In the genomic region with DNA sequence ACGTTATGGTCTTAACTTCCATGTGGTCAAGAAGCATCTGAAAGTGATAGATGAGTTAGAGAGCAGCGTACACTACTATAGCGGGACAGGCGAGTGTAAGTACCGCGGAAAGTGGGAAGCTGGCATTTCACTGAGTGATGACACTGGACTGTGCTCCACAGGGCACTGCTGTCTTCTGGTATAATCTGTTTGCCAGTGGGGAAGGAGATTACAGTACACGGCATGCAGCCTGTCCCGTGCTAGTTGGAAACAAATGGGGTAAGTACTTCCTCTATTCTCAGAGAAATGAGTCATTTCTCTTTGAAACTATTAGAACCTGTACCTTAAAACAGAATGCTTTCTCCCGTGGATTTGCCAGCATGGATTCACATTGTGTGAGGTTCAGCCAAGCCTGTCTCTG, we compare ENCODE assay signal across 26 mouse cellular contexts. TPM values are rescaled to one million over a fixed set of nuclear protein-coding genes. Genes with fewer than 3 reads are reported as not detected.
"Had no signal": no experiment of that assay in that cellular context is flagged by ENCODE, and none has a peak within 500 bp of the region (broad histone marks: within the 10 kb centered on the region; RNA-seq: fewer than 3 reads in every experiment).

No protein-coding gene starts in this region.

- H3K27me3 ChIP-seq: kidney, embryonic 15.5 days; limb, embryonic 13.5 days; liver, embryonic 12.5 days; liver, embryonic 15.5 days; lung, embryonic 15.5 days; midbrain, embryonic 12.5 days; midbrain, embryonic 15.5 days; neural tube, embryonic 12.5 days; neural tube, embryonic 15.5 days; stomach, embryonic 15.5 days had no signal

- H3K4me3 ChIP-seq: kidney, embryonic 15.5 days; limb, embryonic 10.5 days; limb, embryonic 13.5 days; liver, embryonic 12.5 days; liver, embryonic 15.5 days; lung, embryonic 15.5 days; midbrain, embryonic 12.5 days; midbrain, embryonic 15.5 days; neural tube, embryonic 12.5 days; neural tube, embryonic 15.5 days; stomach, embryonic 15.5 days had no signal

- DNase-seq: kidney, adult 11 months; kidney, adult 8-10 months; kidney, postnatal 10 days; kidney, postnatal 36 days; liver; lung, adult 18-20 months; right cerebral cortex, postnatal 25 days; spleen, adult 18-20 months; thymus, postnatal 25 days had no signal

- H3K9me3 ChIP-seq: kidney, embryonic 15.5 days; limb, embryonic 10.5 days; limb, embryonic 13.5 days; liver, embryonic 12.5 days; liver, embryonic 15.5 days; lung, embryonic 15.5 days; midbrain, embryonic 12.5 days; midbrain, embryonic 15.5 days; neural tube, embryonic 12.5 days; neural tube, embryonic 15.5 days; stomach, embryonic 15.5 days had no signal

- H3K4me1 ChIP-seq: kidney, embryonic 15.5 days; limb, embryonic 10.5 days; midbrain, embryonic 12.5 days; midbrain, embryonic 15.5 days; neural tube, embryonic 12.5 days; neural tube, embryonic 15.5 days; stomach, embryonic 15.5 days had no signal

- ATAC-seq: liver, embryonic 12.5 days; midbrain, embryonic 15.5 days had no signal

- H3K9ac ChIP-seq: kidney, embryonic 15.5 days; limb, embryonic 13.5 days; liver, embryonic 12.5 days; liver, embryonic 15.5 days; lung, embryonic 15.5 days; midbrain, embryonic 12.5 days; midbrain, embryonic 15.5 days; neural tube, embryonic 12.5 days; neural tube, embryonic 15.5 days; stomach, embryonic 15.5 days had no signal

- H3K27ac ChIP-seq: kidney, embryonic 15.5 days; limb, embryonic 10.5 days; limb, embryonic 13.5 days; liver, embryonic 12.5 days; liver, embryonic 15.5 days; lung, embryonic 15.5 days; macrophage; midbrain, embryonic 12.5 days; midbrain, embryonic 15.5 days; neural tube, embryonic 12.5 days; neural tube, embryonic 15.5 days; stomach, embryonic 15.5 days had no signal

- H3K4me2 ChIP-seq: kidney, embryonic 15.5 days; limb, embryonic 13.5 days; liver, embryonic 12.5 days; liver, embryonic 15.5 days; lung, embryonic 15.5 days; midbrain, embryonic 12.5 days; midbrain, embryonic 15.5 days; neural tube, embryonic 12.5 days; neural tube, embryonic 15.5 days; stomach, embryonic 15.5 days had no signal

RNA-seq across cellular contexts. Expression of a gene that starts 26.0 kb away (rescaled TPM):
- polyA plus RNA-seq: kidney, embryonic 15.5 days had no signal

RNA-seq across cellular contexts. Expression of a gene that starts 34.0 kb away (rescaled TPM):
- total RNA-seq: layer of hippocampus, adult 8-10 months; layer of hippocampus, postnatal 10 days; left cerebral cortex, adult 8-10 months; left cerebral cortex, postnatal 14 days had no signal
- polyA plus RNA-seq: limb, embryonic 10.5 days; limb, embryonic 13.5 days; macrophage; midbrain, embryonic 12.5 days; midbrain, embryonic 15.5 days; neural tube, embryonic 12.5 days; neural tube, embryonic 15.5 days; thymus, postnatal 0 days had no signal
